Mouse (Mus musculus) embryonic fibroblast, embryonic 13.5 days (primary cell): ENCODE data around the gene Ahnak2.

Experiments
- CTCF ChIP-seq: IDR thresholded peaks from 2 replicates; pipeline ENCODE4 v1.5.1; 2011; ENCODE audit warnings: mild to moderate bottlenecking, control low read depth, low read length, moderate library complexity, borderline replicate concordance; ENCODE audit not compliant: insufficient read depth
- POLR2A ChIP-seq: IDR thresholded peaks from 2 replicates; pipeline ENCODE4 v1.6.1; 2011; ENCODE audit warnings: low read depth, mild to moderate bottlenecking, control low read depth, low read length, moderate library complexity

DNA sequence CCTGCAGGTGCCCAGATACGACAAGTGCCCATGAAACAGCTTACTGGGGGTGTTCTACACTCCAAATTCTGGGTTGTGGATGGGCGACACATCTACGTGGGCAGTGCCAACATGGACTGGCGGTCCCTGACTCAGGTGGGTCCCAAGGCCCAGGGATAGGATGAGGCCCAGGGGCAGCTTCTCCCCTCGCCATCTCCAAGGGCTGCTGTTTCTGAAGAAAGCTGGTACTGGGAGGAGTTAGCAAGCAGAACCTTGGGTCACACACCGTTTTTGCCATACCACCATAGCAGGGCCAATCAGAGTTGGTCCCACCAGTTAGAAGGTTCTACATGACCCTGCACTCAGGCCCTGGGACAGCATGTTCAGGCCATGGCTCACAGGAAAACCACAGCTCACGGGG, 37.5 kb downstream of the Ahnak2 start:
- TF ChIP-seq CTCF: no peak
- TF ChIP-seq POLR2A: no peak
